Mouse (Mus musculus) intestine, embryonic 14.5 days (tissue): ENCODE measurements around the gene Gm5934. TPM values are rescaled to one million over a fixed set of nuclear protein-coding genes. Genes with fewer than 3 reads are reported as not detected.
"Not testable (repeated sequence)": the region's sequence is repeated elsewhere in the genome, so short reads cannot be mapped to it uniquely, and the experiment has no call there.

Experiments used
- ATAC-seq: fragments of 200-750 bp; cut with Nextera tagmentation; replicated peaks from 2 replicates; pipeline ENCODE4 v1.8.0; 2017; ENCODE audit warnings: low read depth, moderate number of reproducible peaks, moderate TSS enrichment, moderate library complexity; ENCODE audit not compliant: low FRiP score, low TSS enrichment
- DNase-seq: peaks from one replicate; pipeline ENCODE4 v3.0.0-alpha.2; 2018; ENCODE audit warnings: low spot score
- H3K27ac ChIP-seq: fragments of 300-500 bp; sonication (generic); 2 replicates; pipeline ENCODE4 v1.5.1; 2014; ENCODE audit warnings: low read depth, mild to moderate bottlenecking, control low read depth
- H3K27me3 ChIP-seq: fragments of 300-500 bp; sonication (generic); replicated peaks from 2 replicates; pipeline ENCODE4 v1.6.1; 2014; ENCODE audit warnings: low read length, control low read depth; ENCODE audit not compliant: control insufficient read depth, insufficient read depth
- H3K36me3 ChIP-seq: fragments of 300-500 bp; sonication (generic); 2 replicates; pipeline ENCODE4 v1.6.1; 2014; ENCODE audit warnings: low read length, control low read depth; ENCODE audit not compliant: control insufficient read depth, insufficient read depth
- H3K4me1 ChIP-seq: fragments of 300-500 bp; sonication (generic); replicated peaks from 2 replicates; pipeline ENCODE4 v1.6.1; 2014; ENCODE audit warnings: low read length, control low read depth, mixed read lengths; ENCODE audit not compliant: control insufficient read depth, insufficient read depth
- H3K4me2 ChIP-seq: fragments of 300-500 bp; sonication (generic); 2 replicates; pipeline ENCODE4 v1.6.1; 2014; ENCODE audit warnings: low read length
- H3K4me3 ChIP-seq: fragments of 300-500 bp; sonication (generic); 2 replicates; pipeline ENCODE4 v1.5.1; 2014; ENCODE audit warnings: low read depth, low read length, control low read depth, mixed read lengths
- H3K9ac ChIP-seq: fragments of 300-500 bp; sonication (generic); 2 replicates; pipeline ENCODE4 v1.6.1; 2014; ENCODE audit warnings: mild to moderate bottlenecking, low read length
- H3K9me3 ChIP-seq: fragments of 300-500 bp; sonication (generic); 2 replicates; pipeline ENCODE4 v1.6.1; 2016; ENCODE audit warnings: low read length, control low read depth; ENCODE audit not compliant: control insufficient read depth
- WGBS: fragments of 180-500 bp; shearing (Covaris S2); extraction: QIAGEN DNeasy Blood & Tissue Kit; methylation state at CpG from one replicate; pipeline ENCODE4 v1.1.7; 2014; 5-methylcytosine and 5-hydroxymethylcytosine counted together
- polyA plus RNA-seq: library from polyadenylated mRNA; unstranded; fragments of >200 nt; fragmentation: Nextera tagmentation; extraction: Ambion mirVana; gene quantifications from 2 replicates; pipeline ENCODE4 v1.2.1, GENCODE M21; 2014

Gm5934 gene
- polyA plus RNA-seq = not detected in 2 replicates

DNA sequence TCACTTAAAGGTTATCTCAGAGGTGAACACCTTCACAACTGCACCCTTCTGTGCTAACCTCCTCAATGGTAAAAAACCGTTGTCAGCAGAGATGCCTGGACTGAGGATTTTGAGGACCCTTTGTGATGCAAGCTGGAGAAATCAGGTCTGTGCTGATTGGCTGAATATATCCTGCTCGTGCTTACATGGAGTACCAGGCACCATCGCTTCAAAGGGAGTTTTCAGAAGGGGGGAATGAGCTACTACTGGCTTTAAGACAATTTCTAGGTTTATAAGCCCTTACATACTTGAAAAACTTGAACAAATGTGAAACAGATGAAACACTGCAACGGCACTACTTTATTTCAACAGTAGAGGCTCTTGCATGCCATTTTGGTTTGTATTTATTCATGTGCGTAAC lies at the start of gene Gm5934:
Gene Gm5934 (minus strand): TSS at position 101 of the 400 bp plus-strand sequence.
- not testable (repeated sequence) for DNase-seq, ATAC-seq, H3K4me1 ChIP-seq, H3K9me3 ChIP-seq, H3K9ac ChIP-seq, H3K4me2 ChIP-seq, H3K4me3 ChIP-seq, H3K36me3 ChIP-seq, H3K27me3 ChIP-seq, H3K27ac ChIP-seq
- WGBS = 80% methylated on average over 5 of the region's 5 CpGs

Other genes starting within 250 kb of the Gm5934 start
- gene Gm4297, start 74.1 kb upstream of the Gm5934 start, polyA plus RNA-seq = not detected in 2 replicates